Mouse (Mus musculus) forebrain, embryonic 15.5 days (tissue): ENCODE results near the gene Nppb. TPM values are rescaled to one million over a fixed set of nuclear protein-coding genes. Genes with fewer than 3 reads are reported as not detected.

Experiments used
- ATAC-seq: fragments of 200-750 bp; cut with Nextera tagmentation; replicated peaks from 2 replicates; pipeline ENCODE4 v1.8.0; 2017; ENCODE audit warnings: mild to moderate bottlenecking, moderate TSS enrichment, moderate library complexity
- H3K27ac ChIP-seq: fragments of 300-500 bp; sonication (generic); replicated peaks from 2 replicates; pipeline ENCODE4 v1.5.1; 2015; ENCODE audit warnings: mild to moderate bottlenecking, inconsistent platforms
- H3K27me3 ChIP-seq: fragments of 300-500 bp; sonication (generic); 2 replicates; pipeline ENCODE4 v1.6.1; 2015; ENCODE audit warnings: inconsistent platforms
- H3K36me3 ChIP-seq: fragments of 300-500 bp; sonication (generic); 2 replicates; pipeline ENCODE4 v1.6.1; 2015; ENCODE audit warnings: mild to moderate bottlenecking, inconsistent platforms
- H3K4me1 ChIP-seq: fragments of 300-500 bp; sonication (generic); 2 replicates; pipeline ENCODE4 v1.6.1; 2015; ENCODE audit warnings: inconsistent platforms
- H3K4me2 ChIP-seq: fragments of 300-500 bp; sonication (generic); replicated peaks from 2 replicates; pipeline ENCODE4 v1.6.1; 2015; ENCODE audit warnings: mild to moderate bottlenecking, inconsistent platforms
- H3K4me3 ChIP-seq: fragments of 300-500 bp; sonication (generic); 2 replicates; pipeline ENCODE4 v1.5.1; 2015; ENCODE audit warnings: mild to moderate bottlenecking, inconsistent platforms
- H3K9ac ChIP-seq: fragments of 300-500 bp; sonication (generic); replicated peaks from 2 replicates; pipeline ENCODE4 v1.6.1; 2015; ENCODE audit warnings: mild to moderate bottlenecking, inconsistent platforms
- H3K9me3 ChIP-seq: fragments of 300-500 bp; sonication (generic); 2 replicates; pipeline ENCODE4 v1.6.1; 2016; ENCODE audit warnings: inconsistent platforms
- WGBS: fragments of 180-500 bp; shearing (Covaris S2); methylation state at CpG from one replicate; pipeline ENCODE4 v1.1.7; 2015; ENCODE audit warnings: mixed read lengths; 5-methylcytosine and 5-hydroxymethylcytosine counted together
- polyA plus RNA-seq: library from polyadenylated mRNA; unstranded; fragments of >200 nt; fragmentation: Nextera tagmentation; extraction: Ambion mirVana; gene quantifications from 2 replicates; pipeline ENCODE4 v1.2.1, GENCODE M21; 2015

The Nppb gene
- polyA plus RNA-seq, 1 experiment from 2014 or later = not detected

DNA sequence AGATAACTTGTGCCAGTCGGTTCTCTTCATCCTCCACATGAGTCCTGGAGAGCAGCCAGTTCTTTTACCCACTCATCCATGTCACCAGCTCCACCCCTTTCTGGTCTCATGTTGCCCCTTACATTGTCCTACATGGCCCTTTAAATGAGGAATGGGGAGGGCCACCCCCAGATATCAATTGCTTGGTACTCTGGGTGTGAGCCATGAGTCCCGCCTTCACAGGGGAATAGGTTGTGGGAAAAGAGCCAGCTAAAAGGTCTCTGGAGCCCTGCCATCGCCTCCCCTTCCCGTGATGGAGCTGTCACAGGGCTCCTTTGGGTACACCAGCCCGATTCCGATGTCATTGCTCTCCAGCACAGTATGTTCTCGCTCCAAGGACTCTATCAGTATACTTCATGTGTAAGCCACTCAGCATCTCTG, 6.1 kb upstream of the Nppb start:
- Histone ChIP-seq H3K4me2 (no peak overlapping the region), H3K36me3 (no peaks in the 10 kb centered on the region), H3K9ac (no peak overlapping the region), H3K4me3 (no peak overlapping the region), H3K4me1 (no peaks in the 10 kb centered on the region), H3K27me3 (peaks cover 5% of the 10 kb centered on the region; the same call in 1 of the 2 replicates), H3K27ac (no peak overlapping the region), H3K9me3 (peaks cover 2% of the 10 kb centered on the region; the same call in 1 of the 2 replicates)
- WGBS = 55% methylated on average over 7 of the region's 7 CpGs
- ATAC-seq = no peak

DNA sequence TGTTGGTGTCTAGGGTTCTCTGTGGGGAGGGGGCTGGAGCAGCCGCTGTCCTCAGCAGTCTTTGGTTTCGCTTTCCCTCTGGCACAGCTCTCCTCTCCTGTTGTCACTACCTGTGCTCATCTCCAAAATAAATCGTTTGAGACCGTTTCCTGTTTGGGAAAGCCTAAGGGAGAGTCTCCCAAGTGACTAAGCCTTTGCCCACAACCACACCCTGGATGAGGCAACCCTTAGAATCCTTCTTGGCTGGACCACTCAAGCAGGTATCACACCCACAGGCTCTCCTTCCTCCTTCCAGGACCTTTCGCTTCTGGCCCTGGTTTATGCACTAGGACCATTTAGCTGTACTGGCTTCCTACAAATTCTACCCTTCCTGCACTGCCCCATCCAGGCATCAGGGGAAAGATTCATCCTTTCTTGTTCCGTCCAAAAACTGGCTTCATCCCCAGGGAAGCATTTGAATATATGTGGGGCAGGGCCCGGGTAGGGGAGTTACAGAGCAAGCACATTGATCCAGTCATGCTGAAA, 8.0 kb downstream of the Nppb start:
- 67% methylated on average over 7 of the region's 7 CpGs for WGBS
- Histone ChIP-seq H3K9ac (no peak overlapping the region), H3K36me3 (no peaks in the 10 kb centered on the region), H3K4me2 (no peak overlapping the region), H3K9me3 (no peaks in the 10 kb centered on the region), H3K27me3 (no peaks in the 10 kb centered on the region), H3K4me1 (no peaks in the 10 kb centered on the region), H3K27ac (no peak overlapping the region), H3K4me3 (no peak overlapping the region)
- no peak for ATAC-seq

DNA sequence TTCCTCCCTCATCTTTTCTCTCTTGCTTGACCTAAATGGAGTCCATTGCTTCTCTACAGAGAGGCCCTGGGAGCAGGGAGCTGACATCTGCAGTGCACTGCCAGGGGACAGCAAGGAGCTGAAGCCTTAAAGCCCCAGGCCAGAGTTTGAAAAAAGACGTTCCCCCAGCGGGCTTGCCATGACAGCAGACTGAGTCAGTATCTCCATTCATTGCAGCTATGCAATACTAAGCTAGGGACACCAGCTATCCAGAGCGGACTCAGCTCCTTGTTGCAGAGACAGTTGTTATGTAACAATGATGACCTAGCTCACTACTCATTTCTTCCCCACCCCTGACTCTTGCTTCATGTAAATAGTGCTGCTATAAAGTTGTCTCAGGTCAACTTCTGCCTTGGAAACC, 9.7 kb downstream of the Nppb start:
- Histone ChIP-seq H3K9ac (no peak overlapping the region), H3K27ac (no peak overlapping the region)

DNA sequence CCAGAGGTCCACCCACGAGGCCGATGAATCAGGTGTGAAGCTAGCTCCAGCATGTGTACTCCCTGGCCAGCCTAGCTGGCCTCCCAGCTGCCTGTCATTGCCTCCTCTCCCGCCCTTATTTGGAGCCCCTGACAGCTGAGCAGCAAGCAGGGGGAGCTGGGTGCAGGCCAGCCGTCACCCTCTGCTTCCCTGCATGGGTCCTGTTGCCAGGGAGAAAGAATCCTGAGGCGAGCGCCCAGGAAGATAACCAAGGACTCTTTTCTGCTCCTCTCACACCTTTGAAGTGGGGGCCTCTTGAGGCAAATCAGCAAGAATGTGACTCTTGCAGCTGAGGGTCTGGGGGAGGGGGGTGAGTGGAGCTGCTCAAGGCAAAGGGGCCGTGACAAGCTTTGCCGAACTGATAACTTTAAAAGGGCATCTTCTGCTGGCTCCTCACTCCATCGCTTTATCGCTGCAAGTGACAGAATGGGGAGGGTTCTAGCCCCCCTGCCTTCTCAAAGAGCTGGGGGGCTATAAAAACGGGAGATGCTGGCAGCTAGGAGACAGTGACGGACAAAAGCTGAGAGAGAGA, 14.7 kb downstream of the Nppb start, which contains the start of gene Nppa:
TSS of gene Nppa (plus strand) at position 521 of the 571 bp plus-strand sequence.
- Histone ChIP-seq H3K4me2 (no peak within 1 kb of the TSS), H3K4me3 (no peak within 1 kb of the TSS), H3K36me3 (peaks cover 14% of the 10 kb centered on the region), H3K9me3 (no peaks in the 10 kb centered on the region), H3K9ac (no peak within 1 kb of the TSS), H3K27me3 (no peaks in the 10 kb centered on the region), H3K27ac (0 out of 2 replicates have a peak within 1 kb of the TSS, but pooled peaks have one; percentile 25), H3K4me1 (0 out of 2 replicates have a peak, but pooled peaks cover 4% of the 10 kb centered on the region)
- ATAC-seq = peak; percentile 37; the same call in 1 of the 2 replicates
- WGBS = 50% methylated on average over 12 of the region's 12 CpGs

More for the DNA sequence above, 9.7 kb downstream of the Nppb start:
- H3K27me3 ChIP-seq = no peaks in the 10 kb centered on the region
- H3K4me1 ChIP-seq = no peaks in the 10 kb centered on the region
- ATAC-seq = no peak
- no peaks in the 10 kb centered on the region for H3K9me3 ChIP-seq
- no peak overlapping the region for H3K4me3 ChIP-seq
- no peaks in the 10 kb centered on the region for H3K36me3 ChIP-seq
- 89% methylated on average over 3 of the region's 3 CpGs for WGBS
- no peak overlapping the region for H3K4me2 ChIP-seq

DNA sequence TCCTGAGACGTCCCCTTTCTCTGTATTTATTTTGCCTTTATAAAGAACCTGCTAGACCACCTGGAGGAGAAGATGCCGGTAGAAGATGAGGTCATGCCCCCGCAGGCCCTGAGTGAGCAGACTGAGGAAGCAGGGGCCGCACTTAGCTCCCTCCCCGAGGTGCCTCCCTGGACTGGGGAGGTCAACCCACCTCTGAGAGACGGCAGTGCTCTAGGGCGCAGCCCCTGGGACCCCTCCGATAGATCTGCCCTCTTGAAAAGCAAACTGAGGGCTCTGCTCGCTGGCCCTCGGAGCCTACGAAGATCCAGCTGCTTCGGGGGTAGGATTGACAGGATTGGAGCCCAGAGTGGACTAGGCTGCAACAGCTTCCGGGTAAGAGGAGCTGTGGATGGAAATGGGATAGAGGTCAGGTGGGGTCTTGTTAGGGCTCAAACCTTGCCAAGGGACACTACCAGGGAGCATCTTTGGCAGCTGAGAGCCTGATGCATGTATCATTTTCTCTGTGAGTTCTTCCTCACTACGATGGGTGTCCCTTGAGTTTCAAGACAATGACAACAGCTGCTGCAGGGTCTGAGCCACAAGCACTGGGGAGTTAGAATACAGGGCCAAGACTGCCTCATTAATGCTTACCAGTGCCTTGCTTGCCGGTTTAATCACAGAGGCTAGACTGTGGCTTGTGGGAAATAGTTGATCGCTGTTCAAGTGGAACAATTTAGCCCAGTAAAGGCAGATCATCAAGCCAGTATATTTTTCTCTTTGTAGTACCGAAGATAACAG, 15.6 kb downstream of the Nppb start:
- no peak overlapping the region for H3K4me3 ChIP-seq
- 0 out of 2 replicates have a peak, but pooled peaks have one; percentile 34 for ATAC-seq
- no peaks in the 10 kb centered on the region for H3K9me3 ChIP-seq
- H3K27ac ChIP-seq = 0 out of 2 replicates have a peak overlapping the region, but pooled peaks have one; percentile 25
- H3K9ac ChIP-seq = no peak overlapping the region
- 0 out of 2 replicates have a peak, but pooled peaks cover 4% of the 10 kb centered on the region for H3K4me1 ChIP-seq
- no peaks in the 10 kb centered on the region for H3K27me3 ChIP-seq
- peaks cover 23% of the 10 kb centered on the region for H3K36me3 ChIP-seq
- WGBS = 80% methylated on average over 17 of the region's 17 CpGs
- no peak overlapping the region for H3K4me2 ChIP-seq

DNA sequence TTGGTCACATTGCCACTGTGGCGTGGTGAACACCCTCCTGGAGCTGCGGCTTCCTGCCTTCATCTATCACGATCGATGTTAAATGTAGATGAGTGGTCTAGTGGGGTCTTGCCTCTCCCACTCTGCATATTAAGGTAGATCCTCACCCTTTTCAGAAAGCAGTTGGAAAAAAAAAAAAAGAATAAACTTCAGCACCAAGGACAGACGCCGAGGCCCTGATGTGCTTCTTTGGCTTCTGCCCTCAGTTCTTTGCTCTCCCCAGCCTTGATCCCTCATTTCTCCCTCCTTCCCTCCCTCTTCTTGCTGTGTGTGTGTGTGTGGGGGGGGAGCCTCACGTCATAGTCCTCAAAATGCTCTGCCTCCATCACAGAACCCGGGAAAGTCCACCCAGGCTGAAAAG, 16.3 kb downstream of the Nppb start:
- 49% methylated on average over 8 of the region's 8 CpGs for WGBS
- H3K4me2 ChIP-seq = no peak overlapping the region
- H3K4me3 ChIP-seq = no peak overlapping the region
- no peak for ATAC-seq
- H3K36me3 ChIP-seq = peaks cover 30% of the 10 kb centered on the region
- no peak overlapping the region for H3K9ac ChIP-seq
- H3K4me1 ChIP-seq = 0 out of 2 replicates have a peak, but pooled peaks cover 4% of the 10 kb centered on the region
- H3K27me3 ChIP-seq = no peaks in the 10 kb centered on the region
- no peak overlapping the region for H3K27ac ChIP-seq
- no peaks in the 10 kb centered on the region for H3K9me3 ChIP-seq

DNA sequence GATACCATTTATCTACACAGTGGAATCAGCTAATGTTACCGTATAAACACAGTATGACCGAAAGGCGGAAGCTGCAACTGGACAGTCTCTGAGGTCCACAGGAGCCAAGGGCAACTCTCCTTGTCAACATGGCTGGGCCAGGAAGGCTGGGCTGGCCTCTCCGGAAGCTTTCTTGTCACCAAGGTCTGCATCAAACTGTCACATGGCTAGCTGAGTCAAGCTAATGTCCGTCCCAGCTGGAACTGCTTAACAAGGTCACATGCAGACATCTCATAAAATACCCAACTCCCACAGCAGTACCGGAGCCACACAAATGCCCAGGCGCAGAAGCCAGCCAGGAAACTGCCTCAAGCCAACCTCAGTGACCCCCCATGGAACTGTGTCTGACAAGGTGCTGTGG, 18.8 kb downstream of the Nppb start:
- Histone ChIP-seq H3K4me2 (no peak overlapping the region), H3K9me3 (no peaks in the 10 kb centered on the region), H3K9ac (no peak overlapping the region), H3K36me3 (peaks cover 55% of the 10 kb centered on the region), H3K27ac (no peak overlapping the region), H3K27me3 (no peaks in the 10 kb centered on the region), H3K4me3 (no peak overlapping the region), H3K4me1 (0 out of 2 replicates have a peak, but pooled peaks cover 4% of the 10 kb centered on the region)
- no peak for ATAC-seq
- WGBS = 92% methylated on average over 7 of the region's 7 CpGs

DNA sequence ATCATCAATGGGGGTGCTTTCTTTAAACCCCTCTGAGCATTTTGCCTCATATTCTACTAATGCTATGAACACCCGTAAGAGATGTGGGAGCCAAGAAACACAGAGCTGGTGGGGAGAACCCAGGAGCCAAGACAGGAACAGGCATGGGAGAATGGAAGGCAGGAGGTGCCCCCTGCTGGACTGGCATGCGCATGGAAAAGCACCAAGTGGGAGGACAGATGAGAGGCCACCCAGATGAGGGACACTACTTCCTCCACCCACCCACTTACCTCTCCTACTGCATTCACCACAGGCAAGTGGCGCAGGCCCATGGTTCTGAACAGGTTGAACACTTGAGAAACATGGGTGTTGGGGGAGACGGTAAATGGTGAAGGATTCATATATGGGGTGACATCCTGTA, 22.8 kb downstream of the Nppb start:
- Histone ChIP-seq H3K9ac (no peak overlapping the region), H3K4me3 (no peak overlapping the region), H3K36me3 (peaks cover 95% of the 10 kb centered on the region), H3K27ac (no peak overlapping the region), H3K27me3 (no peaks in the 10 kb centered on the region), H3K4me1 (no peaks in the 10 kb centered on the region), H3K9me3 (no peaks in the 10 kb centered on the region), H3K4me2 (no peak overlapping the region)
- 76% methylated on average over 4 of the region's 4 CpGs for WGBS
- peak; percentile 38; the same call in 1 of the 2 replicates for ATAC-seq

DNA sequence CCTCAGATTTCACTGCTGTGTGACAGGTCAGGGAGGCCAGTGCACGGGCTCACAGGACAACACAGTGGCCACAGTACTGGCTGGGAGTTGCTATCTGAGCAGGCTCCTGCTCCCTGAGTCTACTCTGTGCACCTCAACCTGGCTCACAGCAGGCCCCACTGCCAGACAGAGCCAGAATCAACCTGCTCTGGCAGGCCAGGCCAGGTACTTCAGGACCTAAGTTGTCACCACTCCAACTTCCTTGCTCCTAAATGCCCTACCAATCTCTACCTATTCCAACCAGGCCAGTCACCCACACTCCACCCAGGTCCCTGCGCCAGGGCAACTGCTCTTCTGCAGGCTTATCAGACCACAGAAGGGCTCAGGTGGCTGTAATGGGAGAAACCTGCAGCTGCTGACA, 24.1 kb downstream of the Nppb start:
- no peak for ATAC-seq
- Histone ChIP-seq H3K4me2 (no peak overlapping the region), H3K27me3 (no peaks in the 10 kb centered on the region), H3K4me3 (no peak overlapping the region), H3K9ac (no peak overlapping the region), H3K9me3 (no peaks in the 10 kb centered on the region), H3K4me1 (no peaks in the 10 kb centered on the region), H3K27ac (no peak overlapping the region), H3K36me3 (peaks cover 100% of the 10 kb centered on the region)
- 92% methylated on average over 2 of the region's 2 CpGs for WGBS

DNA sequence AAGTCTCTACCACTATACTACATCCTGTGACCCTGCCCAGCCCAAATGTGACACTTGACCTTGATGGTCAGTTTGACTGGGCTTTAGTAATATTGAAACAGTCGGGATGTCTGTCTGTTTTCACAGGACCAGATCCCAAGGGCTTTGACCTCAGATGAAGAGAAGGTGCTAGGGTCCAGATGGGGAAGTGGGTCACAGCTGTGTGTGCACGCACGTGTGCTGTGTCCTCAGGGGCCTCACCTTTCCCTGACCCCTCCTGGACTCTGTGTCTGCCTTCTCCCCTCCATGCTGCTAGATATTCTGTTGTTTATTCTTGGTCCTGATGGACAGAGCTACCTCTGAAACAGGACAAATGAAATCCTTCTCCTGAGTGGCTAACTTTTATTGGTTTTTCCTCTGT, 25.7 kb downstream of the Nppb start:
- Histone ChIP-seq H3K27ac (no peak overlapping the region), H3K9me3 (no peaks in the 10 kb centered on the region), H3K4me1 (no peaks in the 10 kb centered on the region), H3K27me3 (no peaks in the 10 kb centered on the region), H3K4me2 (no peak overlapping the region), H3K36me3 (peaks cover 100% of the 10 kb centered on the region), H3K9ac (no peak overlapping the region), H3K4me3 (no peak overlapping the region)
- ATAC-seq = no peak
- WGBS = 93% methylated on average over 3 of the region's 3 CpGs

DNA sequence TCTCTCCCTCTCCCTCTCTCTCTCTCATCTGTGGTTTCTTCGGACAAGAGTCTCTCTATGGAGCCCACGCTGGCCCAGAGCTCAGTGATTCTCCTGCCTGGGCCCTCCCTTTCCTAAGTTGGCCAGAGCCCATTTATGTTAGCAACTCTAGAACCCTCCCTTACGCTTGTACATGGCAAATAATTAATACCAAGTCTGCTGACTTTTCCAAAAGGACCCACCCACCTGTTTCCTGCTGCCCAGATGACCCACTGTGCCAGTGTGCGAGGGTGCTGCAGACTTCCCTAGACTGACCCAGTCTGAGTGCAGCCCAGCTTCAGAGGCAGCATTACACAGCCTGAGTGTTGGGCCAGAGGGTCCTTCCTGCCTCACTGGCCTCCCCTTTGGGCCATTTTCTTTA, 26.6 kb downstream of the Nppb start:
- 90% methylated on average over 4 of the region's 4 CpGs for WGBS
- H3K9ac ChIP-seq = no peak overlapping the region
- H3K9me3 ChIP-seq = no peaks in the 10 kb centered on the region
- H3K4me1 ChIP-seq = no peaks in the 10 kb centered on the region
- no peaks in the 10 kb centered on the region for H3K27me3 ChIP-seq
- H3K27ac ChIP-seq = no peak overlapping the region
- no peak overlapping the region for H3K4me3 ChIP-seq
- no peak overlapping the region for H3K4me2 ChIP-seq
- peaks cover 100% of the 10 kb centered on the region for H3K36me3 ChIP-seq
- ATAC-seq = no peak

DNA sequence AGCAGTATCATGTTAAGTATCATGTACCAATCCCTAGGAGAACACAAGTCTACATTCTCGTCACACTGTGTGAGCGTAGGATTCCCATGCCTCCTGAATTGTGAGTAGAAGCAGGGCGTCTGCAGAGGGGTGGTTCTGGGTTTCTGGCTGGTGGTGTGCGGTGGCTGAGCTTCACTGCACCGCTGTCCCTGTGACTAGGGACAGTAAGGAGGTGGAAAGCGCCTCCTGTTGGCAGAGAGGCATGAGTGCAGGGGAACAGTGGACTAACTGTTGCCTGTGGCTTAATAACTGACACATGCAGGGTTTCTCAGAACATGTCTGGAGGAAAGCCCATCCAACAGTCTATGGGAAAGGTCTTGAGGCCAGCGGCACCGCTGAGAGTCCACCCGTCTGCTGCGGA, 29.8 kb downstream of the Nppb start:
- no peaks in the 10 kb centered on the region for H3K9me3 ChIP-seq
- H3K9ac ChIP-seq = no peak overlapping the region
- no peaks in the 10 kb centered on the region for H3K27me3 ChIP-seq
- 86% methylated on average over 10 of the region's 10 CpGs for WGBS
- H3K4me3 ChIP-seq = no peak overlapping the region
- H3K4me2 ChIP-seq = no peak overlapping the region
- H3K4me1 ChIP-seq = peaks cover 9% of the 10 kb centered on the region
- no peak overlapping the region for H3K27ac ChIP-seq
- ATAC-seq = no peak
- peaks cover 97% of the 10 kb centered on the region for H3K36me3 ChIP-seq
